Mouse (Mus musculus) testis, adult 2 months (tissue): ENCODE data around the gene Col27a1.

Experiments
- CTCF ChIP-seq: fragments of 200-500 bp; IDR thresholded peaks from 2 replicates; pipeline ENCODE4 v1.5.1; 2012; ENCODE audit warnings: low read depth, mild to moderate bottlenecking, inconsistent platforms, low read length, moderate library complexity; ENCODE audit not compliant: control insufficient read depth, insufficient read depth, insufficient replicate concordance
- POLR2A ChIP-seq: fragments of 200-500 bp; IDR thresholded peaks from 2 replicates; pipeline ENCODE4 v1.6.1; 2012; ENCODE audit warnings: low read depth, mild to moderate bottlenecking, inconsistent platforms, low read length, moderate library complexity; ENCODE audit not compliant: control insufficient read depth

DNA sequence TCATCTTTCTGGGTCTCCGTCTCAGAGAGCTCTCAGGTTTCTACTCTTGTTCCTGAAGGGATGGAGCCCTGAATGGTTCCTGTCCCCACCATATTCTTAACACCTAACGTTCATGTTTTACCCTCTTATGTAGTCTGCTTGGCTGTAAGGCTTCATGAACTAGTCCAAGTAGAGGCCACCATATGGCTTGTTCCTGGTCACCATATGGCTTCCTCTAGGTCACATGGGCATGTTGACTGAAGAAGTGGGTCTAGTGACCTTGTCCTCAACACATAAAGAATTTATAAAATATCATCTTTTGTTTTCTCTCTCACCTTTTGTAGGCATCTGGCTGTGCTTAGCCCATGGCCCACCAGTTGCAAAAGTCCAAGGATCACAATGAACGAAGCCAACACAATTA lies 27.2 kb downstream of the Col27a1 start:
- no peak for TF ChIP-seq CTCF
- no peak for TF ChIP-seq POLR2A
